Mouse (Mus musculus) brain, embryonic 18.5 days (tissue): ENCODE measurements at regions not wholly inside any gene's neighbourhood (a gene's known extent, or its start where the extent isn't known, plus 50 kb on each side); places are given as distances from the start of the nearest gene placed in this dataset.
"Not testable (repeated sequence)": the region's sequence is repeated elsewhere in the genome, so short reads cannot be mapped to it uniquely, and the experiment has no call there.

Experiments
- DNase-seq: peaks from one replicate; pipeline ENCODE4 v3.0.0-alpha.2; 2012; ENCODE audit warnings: low read depth, low spot score

- not testable (repeated sequence) for DNase-seq
Measured at GRCm38 (mm10) chr5:104576991-104577390, 68.8 kb downstream of the BC005561 start.

- DNase-seq, result peak; percentile 3
Measured at GRCm38 (mm10) chr5:104582368-104582767, 74.2 kb downstream of the BC005561 start.

DNA sequence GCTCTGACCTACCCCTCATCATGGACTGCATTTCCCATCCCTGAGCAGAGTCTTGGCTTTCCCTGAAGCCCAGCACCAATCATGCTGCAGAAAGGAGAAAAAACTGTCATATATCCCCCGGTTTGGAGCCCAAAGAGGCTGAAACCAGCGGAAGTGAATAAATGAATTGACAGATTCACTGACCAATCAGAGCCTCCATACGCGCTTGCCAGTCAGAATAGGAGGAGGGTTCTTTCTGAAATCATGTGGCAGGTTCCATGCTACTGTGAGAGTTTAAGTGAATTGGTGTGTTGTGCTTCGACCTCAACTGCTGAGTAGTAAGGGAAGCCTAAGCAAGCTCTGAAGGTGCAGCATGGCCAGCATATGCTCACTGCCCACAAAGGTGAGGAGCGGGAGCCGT is 101.0 kb downstream of the BC005561 start:
- DNase-seq, result no peak
